Mouse (Mus musculus): ENCODE results near the gene Slc22a8. TPM values are rescaled to one million over a fixed set of nuclear protein-coding genes. Genes with fewer than 3 reads are reported as not detected.

Gene Slc22a8
- polyA plus RNA-seq, 1 experiment from 2014 or later, result not detected

Other genes with a start within 250 kb of the Slc22a8 start
- not detected in 2 replicates for gene Slc22a30, start 186.1 kb upstream of the Slc22a8 start, polyA plus RNA-seq (2014; fragmentation: Nextera tagmentation; extraction: Ambion mirVana)
- gene Slc22a6, start 26.8 kb downstream of the Slc22a8 start, polyA plus RNA-seq (2014; fragmentation: Nextera tagmentation; extraction: Ambion mirVana), result not detected in 2 replicates
- 0.35 and 0.38 TPM in 2 replicates for gene Chrm1, start 72.5 kb downstream of the Slc22a8 start, polyA plus RNA-seq (2014; fragmentation: Nextera tagmentation; extraction: Ambion mirVana)
- gene Slc3a2, start 132.1 kb downstream of the Slc22a8 start, polyA plus RNA-seq (2014; fragmentation: Nextera tagmentation; extraction: Ambion mirVana), result 80.8 and 91.1 TPM in 2 replicates
- gene Wdr74, start 144.6 kb downstream of the Slc22a8 start, polyA plus RNA-seq (2014; fragmentation: Nextera tagmentation; extraction: Ambion mirVana), result 79.4 and 85.6 TPM in 2 replicates
- gene 1700092M07Rik, start 149.5 kb downstream of the Slc22a8 start, polyA plus RNA-seq (2014; fragmentation: Nextera tagmentation; extraction: Ambion mirVana), result 1.0 and 1.9 TPM in 2 replicates
- 141 and 143 TPM in 2 replicates for gene Stx5a, start 150.2 kb downstream of the Slc22a8 start, polyA plus RNA-seq (2014; fragmentation: Nextera tagmentation; extraction: Ambion mirVana)
- 168 and 178 TPM in 2 replicates for gene Nxf1, start 165.8 kb downstream of the Slc22a8 start, polyA plus RNA-seq (2014; fragmentation: Nextera tagmentation; extraction: Ambion mirVana)
- 178 and 194 TPM in 2 replicates for gene Tmem223, start 179.7 kb downstream of the Slc22a8 start, polyA plus RNA-seq (2014; fragmentation: Nextera tagmentation; extraction: Ambion mirVana)
- gene Tmem179b, start 183.2 kb downstream of the Slc22a8 start, polyA plus RNA-seq (2014; fragmentation: Nextera tagmentation; extraction: Ambion mirVana), result 85.4 and 94.0 TPM in 2 replicates
- 17.1 and 17.5 TPM in 2 replicates for gene Taf6l, start 195.2 kb downstream of the Slc22a8 start, polyA plus RNA-seq (2014; fragmentation: Nextera tagmentation; extraction: Ambion mirVana)
- gene Polr2g, start 207.3 kb downstream of the Slc22a8 start, polyA plus RNA-seq (2014; fragmentation: Nextera tagmentation; extraction: Ambion mirVana), result 140 and 151 TPM in 2 replicates
- 4.7 and 5.2 TPM in 2 replicates for gene Zbtb3, start 211.3 kb downstream of the Slc22a8 start, polyA plus RNA-seq (2014; fragmentation: Nextera tagmentation; extraction: Ambion mirVana)
- 47.5 and 51.7 TPM in 2 replicates for gene Ttc9c, start 228.1 kb downstream of the Slc22a8 start, polyA plus RNA-seq (2014; fragmentation: Nextera tagmentation; extraction: Ambion mirVana)
- gene Hnrnpul2, start 228.8 kb downstream of the Slc22a8 start, polyA plus RNA-seq (2014; fragmentation: Nextera tagmentation; extraction: Ambion mirVana), result 10.0 and 10.1 TPM in 2 replicates
- not detected in 2 replicates for gene AC129217.1, start 238.5 kb downstream of the Slc22a8 start, polyA plus RNA-seq (2014; fragmentation: Nextera tagmentation; extraction: Ambion mirVana)
- 42.5 and 43.0 TPM in 2 replicates for gene Bscl2, start 246.2 kb downstream of the Slc22a8 start, polyA plus RNA-seq (2014; fragmentation: Nextera tagmentation; extraction: Ambion mirVana)
- gene Gng3, start 247.9 kb downstream of the Slc22a8 start, polyA plus RNA-seq (2014; fragmentation: Nextera tagmentation; extraction: Ambion mirVana), result 13.9 and 17.8 TPM in 2 replicates

Data from stomach, embryonic 14.5 days (tissue).